Mouse (Mus musculus) embryonic stem cell, embryonic (primary cell): ENCODE measurements at regions not wholly inside any gene's neighbourhood (a gene's known extent, or its start where the extent isn't known, plus 50 kb on each side); places are given as distances from the start of the nearest gene placed in this dataset.

Source experiments
- CTCF ChIA-PET, 4 experiments: fragments of 300-600 bp in 2 of 4; fragments of 350-600 bp in 2 of 4; sonication (Branson Sonifier 250); formaldehyde crosslinking; loops; one replicate each; lab custom pipeline; 2022; ENCODE audit warnings: inconsistent platforms in 2 of 4; lab: Charles Lee
- POLR2A ChIA-PET, 4 experiments: fragments of 300-600 bp in 2 of 4; fragments of 350-600 bp in 2 of 4; sonication (Branson Sonifier 250); formaldehyde crosslinking; loops; one replicate each; lab custom pipeline; 2022; ENCODE audit warnings: antibody characterized with exemption in 4 of 4, inconsistent platforms in 1 of 4; lab: Charles Lee

- ChIA-PET POLR2A (interaction anchor here in 1 of 4 experiments (0.7 kb wide), 1 partner anchor 298 kb away, joined by 3 read pairs; no protein-coding TSS in a partner anchor), CTCF (no interaction called here)
Observed at GRCm38 (mm10) chr6:100968960-100969359, 135.5 kb downstream of the Ppp4r2 start.

- POLR2A ChIA-PET: interaction anchor here in 1 of 4 experiments (1.1 kb wide), 1 partner anchor 12 kb away, joined by 3 read pairs; no protein-coding TSS in a partner anchor
- CTCF ChIA-PET: interaction anchor here in 1 of 4 experiments (0.6 kb wide), 1 partner anchor 22 kb away, joined by 9 read pairs; no protein-coding TSS in a partner anchor
Observed at GRCm38 (mm10) chr6:100970810-100971447, 137.5 kb downstream of the Ppp4r2 start.

GRCm38 (mm10) chr6:100971462-100971955 lies 138.1 kb downstream of the Ppp4r2 start:
- CTCF ChIA-PET: no interaction called here
- POLR2A ChIA-PET: interaction anchor here in 1 of 4 experiments (1.1 kb wide), 1 partner anchor 12 kb away, joined by 3 read pairs; no protein-coding TSS in a partner anchor

GRCm38 (mm10) chr6:100973366-100974090 lies 140.1 kb downstream of the Ppp4r2 start:
- ChIA-PET CTCF (interaction anchor here in 1 of 4 experiments (0.7 kb wide), 1 partner anchor 10 kb away, joined by 5 read pairs; no protein-coding TSS in a partner anchor), POLR2A (no interaction called here)

- ChIA-PET CTCF (interaction anchor here in 1 of 4 experiments (0.6 to 0.7 kb wide), 3 partner anchors 11 to 372 kb away, joined by 4 to 5 read pairs (median 4); no protein-coding TSS in a partner anchor), POLR2A (no interaction called here)
Observed at GRCm38 (mm10) chr6:100974716-100975115, 141.3 kb downstream of the Ppp4r2 start.

GRCm38 (mm10) chr6:100975835-100976234 lies 142.4 kb downstream of the Ppp4r2 start:
- CTCF ChIA-PET: interaction anchor here in 2 of 4 experiments (0.5 to 0.7 kb wide), 3 partner anchors 34 to 608 kb away, joined by 3 to 5 read pairs (median 4); no protein-coding TSS in a partner anchor

GRCm38 (mm10) chr6:100977201-100977691 lies 143.8 kb downstream of the Ppp4r2 start:
- POLR2A ChIA-PET: interaction anchor here in 1 of 4 experiments (0.6 kb wide), 1 partner anchor 15 kb away, joined by 6 read pairs; no protein-coding TSS in a partner anchor
- CTCF ChIA-PET: no interaction called here

More at GRCm38 (mm10) chr6:100975835-100976234, 142.4 kb downstream of the Ppp4r2 start:
- POLR2A ChIA-PET: interaction anchor here in 2 of 4 experiments (0.7 to 1.0 kb wide), 2 partner anchors 31 to 53 kb away, joined by 3 read pairs; no protein-coding TSS in a partner anchor

- POLR2A ChIA-PET: interaction anchor here in 1 of 4 experiments (0.6 kb wide), 2 partner anchors 13 to 16 kb away, joined by 3 to 6 read pairs; no protein-coding TSS in a partner anchor
Observed at GRCm38 (mm10) chr6:100978113-100978512, 144.7 kb downstream of the Ppp4r2 start.

GRCm38 (mm10) chr6:100978727-100979460 lies 145.5 kb downstream of the Ppp4r2 start:
- POLR2A ChIA-PET: no interaction called here
- CTCF ChIA-PET: no interaction called here

More at GRCm38 (mm10) chr6:100978113-100978512, 144.7 kb downstream of the Ppp4r2 start:
- CTCF ChIA-PET: no interaction called here

GRCm38 (mm10) chr6:100980156-100980555 lies 146.7 kb downstream of the Ppp4r2 start:
- ChIA-PET POLR2A (no interaction called here), CTCF (no interaction called here)

GRCm38 (mm10) chr6:100984861-100985260 lies 151.4 kb downstream of the Ppp4r2 start:
- ChIA-PET CTCF (no interaction called here), POLR2A (no interaction called here)

- CTCF ChIA-PET: interaction anchor here in 2 of 4 experiments (0.6 to 0.8 kb wide), 2 partner anchors 153 to 275 kb away, joined by 3 to 5 read pairs; no protein-coding TSS in a partner anchor
- POLR2A ChIA-PET: no interaction called here
Observed at GRCm38 (mm10) chr6:100985334-100985937, 152.0 kb downstream of the Ppp4r2 start.

- POLR2A ChIA-PET: no interaction called here
- CTCF ChIA-PET: no interaction called here
Observed at GRCm38 (mm10) chr6:100988521-100988920, 155.1 kb downstream of the Ppp4r2 start.

GRCm38 (mm10) chr6:100993421-100993820 lies 160.0 kb downstream of the Ppp4r2 start:
- ChIA-PET CTCF (interaction anchor here in 1 of 4 experiments (0.6 kb wide), 1 partner anchor 313 kb away, joined by 6 read pairs; no protein-coding TSS in a partner anchor), POLR2A (no interaction called here)

- POLR2A ChIA-PET: no interaction called here
Observed at GRCm38 (mm10) chr6:100995874-100996560, 162.6 kb downstream of the Ppp4r2 start.

GRCm38 (mm10) chr6:100998285-100998684 lies 164.9 kb downstream of the Ppp4r2 start:
- ChIA-PET CTCF (no interaction called here), POLR2A (interaction anchor here in 1 of 4 experiments (0.6 kb wide), 1 partner anchor 573 kb away, joined by 3 read pairs; no protein-coding TSS in a partner anchor)

More at GRCm38 (mm10) chr6:100995874-100996560, 162.6 kb downstream of the Ppp4r2 start:
- CTCF ChIA-PET: no interaction called here

GRCm38 (mm10) chr6:101003901-101004300 lies 170.5 kb downstream of the Ppp4r2 start:
- ChIA-PET CTCF (no interaction called here), POLR2A (no interaction called here)
